ENCODE assay signal across 8 mouse cellular contexts in genomic region chr9:108280071-108280828, GRCm38 (mm10). TPM values are rescaled to one million over a fixed set of nuclear protein-coding genes. Genes with fewer than 3 reads are reported as not detected.
A peak's percentile ranks its signal among the peaks of the same experiment; 100 is the strongest.
DNase-seq lines count a peak whose midpoint lies in the region; ATAC-seq lines count a peak whose summit lies in the region.
"Had no signal": no experiment of that assay in that cellular context is flagged by ENCODE, and none has a peak within 500 bp of the region (broad histone marks: within the 10 kb centered on the region; RNA-seq: fewer than 3 reads in every experiment).

No protein-coding gene starts in this region.

- DNase-seq in MN1 (ENCODE audit: low spot score): peak; percentile 69
- DNase-seq in adrenal gland, adult 8-10 months: peak; percentile 58
- DNase-seq in kidney, postnatal 4 days: peak; percentile 81 to 85
- DNase-seq in testis, postnatal 10 days (ENCODE audit: low spot score): peak; percentile 85
- DNase-seq in frontal cortex, postnatal 14 days (ENCODE audit: low spot score in 2 of 2): no peak

- H3K27ac ChIP-seq in heart, embryonic 13.5 days (replicated peaks): peak overlapping the region; percentile 72
- no peak overlapping the region for H3K27ac ChIP-seq in forebrain, embryonic 15.5 days (replicated peaks)
- H3K27ac ChIP-seq: limb, embryonic 12.5 days had no signal

- WGBS in heart, embryonic 13.5 days: 23% methylated on average over 8 of the region's 8 CpGs
- 46% methylated on average over 8 of the region's 8 CpGs for WGBS in forebrain, embryonic 15.5 days

- H3K27me3 ChIP-seq in heart, embryonic 13.5 days (replicated peaks): no peaks in the 10 kb centered on the region
- no peaks in the 10 kb centered on the region for H3K27me3 ChIP-seq in forebrain, embryonic 15.5 days
- H3K27me3 ChIP-seq: limb, embryonic 12.5 days had no signal

- H3K36me3 ChIP-seq in heart, embryonic 13.5 days: no peaks in the 10 kb centered on the region
- H3K36me3 ChIP-seq in forebrain, embryonic 15.5 days: no peaks in the 10 kb centered on the region
- H3K36me3 ChIP-seq: limb, embryonic 12.5 days had no signal

- 0 out of 2 replicates have a peak overlapping the region, but pooled peaks have one; percentile 0 for H3K9ac ChIP-seq in heart, embryonic 13.5 days
- H3K9ac ChIP-seq in forebrain, embryonic 15.5 days (replicated peaks): no peak overlapping the region
- H3K9ac ChIP-seq: limb, embryonic 12.5 days had no signal

- H3K4me2 ChIP-seq in heart, embryonic 13.5 days: 0 out of 2 replicates have a peak overlapping the region, but pooled peaks have one; percentile 5
- H3K4me2 ChIP-seq in forebrain, embryonic 15.5 days (replicated peaks): no peak overlapping the region
- H3K4me2 ChIP-seq: limb, embryonic 12.5 days had no signal

- H3K9me3 ChIP-seq in heart, embryonic 13.5 days: no peaks in the 10 kb centered on the region
- no peaks in the 10 kb centered on the region for H3K9me3 ChIP-seq in forebrain, embryonic 15.5 days
- H3K9me3 ChIP-seq: limb, embryonic 12.5 days had no signal

- H3K4me1 ChIP-seq in heart, embryonic 13.5 days: peaks cover 15% of the 10 kb centered on the region
- H3K4me1 ChIP-seq in forebrain, embryonic 15.5 days: no peaks in the 10 kb centered on the region

- ATAC-seq in heart, embryonic 13.5 days (ENCODE audit: extremely low read depth, insufficient number of reproducible peaks, low FRiP score, low TSS enrichment): no peak
- ATAC-seq in forebrain, embryonic 15.5 days (replicated peaks): no peak

- H3K4me3 ChIP-seq in heart, embryonic 13.5 days: no peak overlapping the region
- no peak overlapping the region for H3K4me3 ChIP-seq in forebrain, embryonic 15.5 days
- H3K4me3 ChIP-seq: limb, embryonic 12.5 days had no signal

RNA-seq across cellular contexts. Expression of gene Nicn1, which starts 10.0 kb away (rescaled TPM):
- 10 to 100 TPM; 29.5 to 49.1 (median 41.4) TPM for total RNA-seq in adrenal gland, adult 8-10 months (2022)
- 23.6 and 24.3 TPM in 2 replicates for polyA plus RNA-seq in heart, embryonic 13.5 days (2015; fragmentation: Nextera tagmentation; extraction: Ambion mirVana)
- 120 and 133 TPM in 2 replicates for polyA plus RNA-seq in forebrain, embryonic 15.5 days (2015; fragmentation: Nextera tagmentation; extraction: Ambion mirVana)

RNA-seq across cellular contexts. Expression of gene Amt, which starts 16.4 kb away (rescaled TPM):
- total RNA-seq in adrenal gland, adult 8-10 months (2022): 10 to 100 TPM in 2 of 4 experiments, 1 to 10 TPM in 2; 3.8 to 10.9 (median 7.1) TPM
- 10.9 and 12.9 TPM in 2 replicates for polyA plus RNA-seq in heart, embryonic 13.5 days (2015; fragmentation: Nextera tagmentation; extraction: Ambion mirVana)
- polyA plus RNA-seq in forebrain, embryonic 15.5 days (2015; fragmentation: Nextera tagmentation; extraction: Ambion mirVana): 23.8 and 24.5 TPM in 2 replicates

RNA-seq across cellular contexts. Expression of gene Dag1, which starts 16.5 kb away (rescaled TPM):
- total RNA-seq in adrenal gland, adult 8-10 months (2022): 100 to 1,000 TPM; 134 to 165 (median 148) TPM
- 136 and 138 TPM in 2 replicates for polyA plus RNA-seq in heart, embryonic 13.5 days (2015; fragmentation: Nextera tagmentation; extraction: Ambion mirVana)
- polyA plus RNA-seq in forebrain, embryonic 15.5 days (2015; fragmentation: Nextera tagmentation; extraction: Ambion mirVana): 53.5 and 53.6 TPM in 2 replicates

RNA-seq across cellular contexts. Expression of gene Rhoa, which starts 25.7 kb away (rescaled TPM):
- 100 to 1,000 TPM; 307 to 342 (median 321) TPM for total RNA-seq in adrenal gland, adult 8-10 months (2022)
- 332 and 341 TPM in 2 replicates for polyA plus RNA-seq in heart, embryonic 13.5 days (2015; fragmentation: Nextera tagmentation; extraction: Ambion mirVana)
- 296 and 306 TPM in 2 replicates for polyA plus RNA-seq in forebrain, embryonic 15.5 days (2015; fragmentation: Nextera tagmentation; extraction: Ambion mirVana)

RNA-seq across cellular contexts. Expression of gene Tcta, which starts 25.7 kb away (rescaled TPM):
- 10 to 100 TPM; 56.0 to 68.0 (median 62.2) TPM for total RNA-seq in adrenal gland, adult 8-10 months (2022)
- 31.2 and 32.6 TPM in 2 replicates for polyA plus RNA-seq in heart, embryonic 13.5 days (2015; fragmentation: Nextera tagmentation; extraction: Ambion mirVana)
- 35.2 and 36.6 TPM in 2 replicates for polyA plus RNA-seq in forebrain, embryonic 15.5 days (2015; fragmentation: Nextera tagmentation; extraction: Ambion mirVana)

Comparison
In these comparisons a context has a peak if more than half of its experiments do, and no peak if none do; other contexts are left out.
1. DNase-seq: peak in MN1 (single experiment), adrenal gland, adult 8-10 months (single experiment), kidney, postnatal 4 days (2 of 2) and testis, postnatal 10 days (single experiment); none in frontal cortex, postnatal 14 days (0 of 2).